Mouse (Mus musculus) effector memory CD4-positive, alpha-beta T cell, adult 5 months (primary cell): ENCODE measurements around the gene Map3k15. TPM values are rescaled to one million over a fixed set of nuclear protein-coding genes. Genes with fewer than 3 reads are reported as not detected.

Source experiments
- polyA plus RNA-seq: library from polyadenylated mRNA; unstranded; fragments of 100-300 nt; shearing (Covaris generic); gene quantifications from one replicate; pipeline ENCODE4 v1.2.1, GENCODE M21; 2017

Gene Map3k15
- polyA plus RNA-seq = 2.6 TPM

GRCm38 (mm10) chrX:159988002-159988960, at the start of gene Map3k15:
TSS of gene Map3k15 (plus strand) at chrX:159988433.

GRCm38 (mm10) chrX:160137861-160138717, 149.9 kb downstream of the Map3k15 start, which contains the start of gene Pdha1:
TSS of gene Pdha1 (minus strand) at chrX:160138413.

Other genes with a start within 250 kb of the Map3k15 start
- 101 TPM for gene Pdha1, start 150.0 kb downstream of the Map3k15 start, polyA plus RNA-seq